Mouse (Mus musculus): ENCODE measurements around the gene Mgmt.
A peak's percentile ranks its signal among the peaks of the same experiment; 100 is the strongest.

Mgmt gene

GRCm38 (mm10) chr7:137008321-137008720 lies 113.9 kb downstream of the Mgmt start:
- DNase-seq = no peak

DNA sequence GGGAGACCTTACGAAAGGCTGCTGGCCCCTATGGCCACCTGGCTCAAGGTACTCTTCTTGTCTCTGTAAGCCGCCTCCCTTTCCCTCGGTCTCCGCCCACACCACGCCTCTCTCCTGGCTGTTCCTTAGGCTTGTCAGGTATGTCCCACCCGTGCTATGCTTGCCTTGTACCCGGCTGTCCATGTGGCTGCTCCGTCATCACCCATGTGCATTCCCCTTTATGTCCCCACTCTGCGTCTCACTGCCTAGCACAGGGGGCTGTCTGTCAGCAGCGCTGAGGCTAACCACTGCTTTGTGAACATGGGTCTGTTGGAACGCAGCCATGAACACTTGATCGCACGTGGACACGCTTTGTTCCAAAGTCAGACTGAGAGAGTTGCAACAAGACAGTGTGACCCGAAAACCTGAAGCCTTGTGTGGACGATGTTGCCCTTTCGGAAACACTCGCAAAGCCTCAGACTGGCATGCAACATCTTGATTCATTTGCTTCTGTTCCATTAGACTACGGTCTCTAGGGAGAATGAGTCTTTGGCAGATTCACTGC lies 115.4 kb downstream of the Mgmt start:
- DNase-seq = no peak

- no peak for DNase-seq
These were observed 116.0 kb downstream of the Mgmt start for GRCm38 (mm10) chr7:137010451-137010850.

GRCm38 (mm10) chr7:137012687-137013086 lies 118.3 kb downstream of the Mgmt start:
- DNase-seq = no peak

DNA sequence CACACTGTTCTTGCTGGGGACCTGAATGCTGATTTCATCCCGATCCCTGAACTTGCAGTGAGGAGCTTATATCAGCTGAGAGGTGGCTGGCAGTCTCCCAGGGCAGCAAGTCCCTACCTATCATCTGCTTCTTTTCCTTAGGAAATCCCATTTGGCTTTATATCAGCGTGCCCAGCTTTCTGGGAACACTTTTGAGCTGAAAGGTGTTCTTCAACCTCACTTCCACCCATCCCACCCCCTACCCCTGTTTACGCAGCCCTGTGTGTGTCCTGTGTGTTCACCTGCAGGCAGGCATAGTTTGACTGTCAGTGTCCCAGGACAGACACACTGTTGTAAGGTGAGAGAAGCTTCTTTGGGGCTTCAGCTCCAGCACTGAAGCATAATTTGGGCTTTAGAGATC lies 119.0 kb downstream of the Mgmt start:
- no peak for DNase-seq

DNA sequence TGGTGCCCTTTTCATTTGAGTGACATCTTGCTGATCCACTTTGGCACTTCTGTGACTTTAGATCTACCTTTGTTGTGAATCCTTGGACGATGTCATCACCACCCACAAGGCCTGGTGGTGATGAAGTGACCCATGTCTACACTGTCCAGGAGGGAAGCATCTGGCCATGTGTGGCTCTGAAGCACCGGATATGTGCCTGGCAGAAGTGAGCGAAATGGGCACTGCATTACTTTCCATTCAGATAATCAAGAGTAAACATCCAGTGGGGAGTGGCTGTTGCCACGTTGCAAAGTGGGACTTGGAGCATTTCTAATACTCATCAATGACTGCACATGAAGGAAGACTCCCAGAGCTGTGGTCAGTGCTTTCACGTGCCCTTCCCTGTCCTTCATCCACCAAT lies 124.2 kb downstream of the Mgmt start:
- DNase-seq = no peak

DNA sequence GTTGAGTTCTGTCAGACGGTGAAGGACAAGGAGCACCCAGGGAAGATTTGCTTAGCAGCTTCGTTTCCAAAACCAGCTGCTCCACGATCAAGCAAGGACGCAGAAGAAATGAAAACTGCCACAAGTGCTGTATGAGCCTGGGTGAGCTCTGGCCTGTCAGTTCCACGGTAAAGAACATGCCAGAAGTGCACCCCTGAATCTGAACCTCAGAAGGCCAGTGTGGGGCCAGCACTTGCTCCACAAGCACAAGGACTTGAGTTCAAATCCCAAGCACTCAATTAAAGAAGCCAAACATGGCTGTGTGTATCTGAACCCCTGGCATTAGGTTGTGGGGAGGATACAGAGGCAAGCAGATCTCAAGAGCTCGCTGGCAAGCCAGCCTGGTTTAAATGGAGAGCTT lies 125.8 kb downstream of the Mgmt start:
- no peak for DNase-seq

- DNase-seq = no peak
These were observed 136.4 kb downstream of the Mgmt start for GRCm38 (mm10) chr7:137030789-137031188.

GRCm38 (mm10) chr7:137033177-137033576 lies 138.8 kb downstream of the Mgmt start:
- DNase-seq = no peak

GRCm38 (mm10) chr7:137034986-137035385 lies 140.6 kb downstream of the Mgmt start:
- DNase-seq = no peak

- no peak for DNase-seq
These were observed 141.5 kb downstream of the Mgmt start for GRCm38 (mm10) chr7:137035916-137036315.

DNA sequence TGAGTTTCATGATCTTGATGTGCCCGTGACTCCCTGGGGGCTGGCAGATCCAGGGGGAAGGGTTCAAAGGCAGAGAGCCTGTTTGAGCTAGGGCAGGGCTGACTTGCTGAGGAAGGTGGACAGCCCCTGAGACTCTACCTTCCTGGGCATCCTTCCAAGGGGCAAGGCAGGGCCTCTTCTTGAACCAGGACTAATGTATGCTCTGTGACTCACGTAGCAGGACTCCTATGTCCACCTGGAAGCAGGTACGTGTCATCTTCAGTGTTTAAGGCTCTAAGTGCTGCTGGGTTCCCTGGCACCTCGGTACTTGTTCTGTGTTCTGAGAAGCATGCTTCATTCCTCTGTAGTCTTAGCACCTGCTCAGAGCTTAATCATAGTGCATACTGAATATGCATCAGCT lies 143.1 kb downstream of the Mgmt start:
- DNase-seq = peak; percentile 33

GRCm38 (mm10) chr7:137037872-137038271 lies 143.5 kb downstream of the Mgmt start:
- DNase-seq = no peak

GRCm38 (mm10) chr7:137038311-137038945 lies 144.0 kb downstream of the Mgmt start:
- DNase-seq = no peak

- DNase-seq = no peak
These were observed 144.5 kb downstream of the Mgmt start for GRCm38 (mm10) chr7:137038946-137039320.

DNA sequence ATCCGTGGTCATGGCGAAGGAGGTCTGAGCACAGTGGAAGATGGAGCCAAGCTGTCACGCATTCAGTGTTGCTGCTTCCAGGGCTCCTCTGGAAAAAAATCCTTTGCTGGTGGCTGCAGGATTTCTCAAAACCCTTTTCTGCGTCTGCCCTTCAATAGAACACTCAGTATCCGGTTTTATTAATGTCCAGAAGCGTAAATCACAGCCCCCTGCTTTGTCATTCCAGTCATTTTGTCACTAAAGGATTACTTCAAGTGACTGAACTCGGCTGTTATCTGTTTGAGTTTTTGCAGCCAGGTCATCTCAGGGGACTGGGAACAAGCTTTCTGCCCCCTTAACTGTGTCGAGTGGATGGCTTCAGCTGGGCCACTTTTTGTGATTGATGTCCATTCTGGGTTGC lies 146.2 kb downstream of the Mgmt start:
- no peak for DNase-seq

DNA sequence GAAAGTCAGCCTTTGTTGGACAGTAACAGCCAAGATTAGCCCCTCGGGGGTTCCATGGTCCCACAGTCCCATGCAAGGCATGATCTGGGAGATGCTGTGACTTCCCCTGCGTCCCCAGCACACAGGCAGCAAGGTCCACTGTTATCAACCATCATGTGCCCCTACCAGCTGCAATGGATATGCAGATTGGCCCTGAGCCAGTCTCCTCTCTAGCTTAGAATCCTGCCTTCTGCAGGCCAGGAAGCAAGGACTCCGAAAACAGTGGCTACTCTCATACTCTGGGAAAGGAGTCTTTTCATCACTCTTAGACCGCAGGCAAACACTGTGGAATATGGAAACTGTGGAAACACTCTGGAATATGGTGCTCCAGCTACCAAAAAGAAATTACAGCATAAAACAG lies 152.5 kb downstream of the Mgmt start:
- no peak for DNase-seq

DNA sequence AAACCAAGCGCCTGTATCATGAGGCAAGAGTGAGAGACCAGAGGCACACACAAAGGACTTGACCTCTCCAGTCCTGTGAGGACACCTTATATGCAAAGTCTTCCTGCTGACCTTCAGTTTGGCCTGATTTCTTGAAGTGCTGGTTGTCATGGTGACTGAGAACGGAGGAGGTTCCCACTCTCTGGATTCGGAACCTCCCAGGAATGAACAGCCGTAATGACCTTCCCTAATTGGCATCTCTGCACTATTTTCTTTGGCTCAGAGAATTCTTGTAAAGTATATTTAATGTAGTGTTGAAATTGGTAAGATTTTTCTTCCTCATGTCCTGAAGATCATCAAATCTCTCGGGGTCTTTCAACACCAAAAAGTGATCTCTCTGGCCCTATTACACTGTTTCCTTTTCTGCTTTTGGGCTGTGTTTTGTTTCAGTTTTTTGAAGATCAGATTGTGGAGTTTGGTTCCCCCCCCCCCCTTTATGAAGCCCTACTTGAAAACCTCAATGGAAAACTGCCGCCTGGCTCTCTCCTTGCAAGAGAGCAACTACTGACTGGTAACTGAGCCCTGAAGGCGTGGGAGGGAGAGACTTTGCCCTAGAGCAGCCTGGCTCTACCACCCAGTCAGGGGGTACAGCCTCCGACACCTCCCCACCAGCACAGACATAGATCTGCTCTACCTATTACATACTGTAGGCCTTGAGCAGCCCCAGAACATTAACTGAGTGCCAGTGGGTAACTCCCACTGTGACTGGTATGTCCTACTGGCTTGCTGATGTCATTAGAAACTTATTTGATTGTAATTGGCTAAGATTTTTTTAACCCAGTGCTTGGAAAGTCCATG lies 153.9 kb downstream of the Mgmt start:
- no peak for DNase-seq

GRCm38 (mm10) chr7:137054343-137054742 lies 159.9 kb downstream of the Mgmt start:
- DNase-seq = no peak

GRCm38 (mm10) chr7:137056126-137056525 lies 161.7 kb downstream of the Mgmt start:
- no peak for DNase-seq

DNA sequence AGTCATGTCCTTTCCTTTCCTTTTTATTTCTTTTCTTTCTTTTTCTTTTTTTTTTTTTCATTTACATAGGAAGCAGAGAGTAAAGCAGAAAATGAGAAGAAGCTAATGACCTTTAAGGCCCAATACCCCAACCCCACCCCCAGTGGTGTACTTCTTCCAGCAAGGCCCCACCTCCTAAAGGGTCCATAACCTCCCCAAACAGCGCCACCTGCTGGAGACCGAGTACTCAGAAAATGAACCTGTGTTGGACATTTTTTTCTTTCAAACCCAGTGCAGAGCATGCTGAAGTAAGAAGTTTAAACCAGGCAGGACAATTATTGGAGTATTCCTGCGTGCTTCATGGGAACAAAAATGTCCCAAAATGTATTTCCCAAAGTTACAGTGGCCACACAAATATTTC lies 166.1 kb downstream of the Mgmt start:
- no peak for DNase-seq

GRCm38 (mm10) chr7:137061109-137061508 lies 166.7 kb downstream of the Mgmt start:
- no peak for DNase-seq

- DNase-seq = no peak
These were observed 169.8 kb downstream of the Mgmt start for GRCm38 (mm10) chr7:137064255-137064654.

- no peak for DNase-seq
These were observed 171.0 kb downstream of the Mgmt start for GRCm38 (mm10) chr7:137065408-137065807.

Data from lung, postnatal 14 days (tissue).